Mouse (Mus musculus): ENCODE data around the gene Dhx34. TPM values are rescaled to one million over a fixed set of nuclear protein-coding genes. Genes with fewer than 3 reads are reported as not detected.

Gene Dhx34
- total RNA-seq, 2 experiments from 2014 or later = 9.5 to 11.0 TPM

DNA sequence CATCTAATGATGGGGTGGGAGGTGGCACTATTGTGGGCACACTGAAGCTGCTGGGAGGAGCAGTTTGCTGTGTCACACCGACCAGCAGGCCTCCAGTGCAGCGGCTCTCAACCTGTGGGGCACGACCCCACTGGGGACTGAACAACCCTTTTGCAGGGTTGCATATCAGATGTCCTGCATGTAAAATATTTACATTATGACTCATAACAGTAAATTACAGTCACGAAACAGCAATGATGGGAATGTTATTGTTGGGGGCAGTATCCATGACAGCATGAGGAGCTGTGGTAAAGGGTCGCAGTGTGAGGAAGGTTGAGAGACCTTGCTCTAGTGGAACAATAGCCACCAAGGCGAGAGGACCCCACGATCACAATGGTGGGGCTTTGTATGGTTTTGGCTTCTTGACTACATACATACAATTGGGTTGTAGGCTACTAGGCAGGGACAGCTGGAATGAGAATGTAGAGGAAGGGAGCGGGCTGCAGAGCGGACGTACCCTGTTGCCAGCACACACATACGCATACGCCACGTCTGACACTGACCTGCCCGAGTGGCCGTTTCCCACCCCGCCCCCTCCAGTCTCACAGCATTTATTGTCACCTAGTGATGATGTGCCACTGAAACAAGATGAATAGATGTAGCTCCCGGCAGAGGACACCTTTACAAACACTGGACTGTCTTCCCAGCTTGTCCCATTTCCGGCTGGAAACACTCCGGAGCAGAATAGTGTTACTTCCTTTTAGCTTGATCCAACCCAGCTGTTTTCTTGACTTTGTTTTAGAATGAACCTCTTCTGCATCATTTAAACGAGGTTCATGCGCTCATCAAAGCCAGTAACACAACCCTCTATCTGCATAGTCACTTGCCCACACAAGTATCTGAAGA lies 12.8 kb downstream of the Dhx34 start:
- no peak for DNase-seq

DNA sequence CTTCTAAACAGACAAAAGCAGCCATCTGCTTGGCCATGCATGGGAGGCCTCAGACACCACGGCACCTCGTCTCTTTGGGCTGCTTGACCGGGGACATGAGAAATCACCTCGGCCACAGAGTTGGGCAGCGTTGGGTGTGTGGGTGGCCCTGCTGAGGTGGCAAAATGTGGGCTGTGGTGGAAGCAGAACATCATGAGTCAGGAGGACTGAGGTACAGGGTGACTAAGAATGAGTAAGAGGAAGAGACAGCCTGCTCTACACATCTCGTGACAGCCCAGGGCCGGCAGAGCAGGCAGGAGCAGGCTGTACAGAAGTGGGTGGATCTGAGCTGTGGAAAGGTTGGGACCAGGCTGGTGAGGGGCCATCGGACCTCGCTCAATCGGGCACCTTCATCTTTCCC lies 14.3 kb downstream of the Dhx34 start:
- DNase-seq = no peak

DNA sequence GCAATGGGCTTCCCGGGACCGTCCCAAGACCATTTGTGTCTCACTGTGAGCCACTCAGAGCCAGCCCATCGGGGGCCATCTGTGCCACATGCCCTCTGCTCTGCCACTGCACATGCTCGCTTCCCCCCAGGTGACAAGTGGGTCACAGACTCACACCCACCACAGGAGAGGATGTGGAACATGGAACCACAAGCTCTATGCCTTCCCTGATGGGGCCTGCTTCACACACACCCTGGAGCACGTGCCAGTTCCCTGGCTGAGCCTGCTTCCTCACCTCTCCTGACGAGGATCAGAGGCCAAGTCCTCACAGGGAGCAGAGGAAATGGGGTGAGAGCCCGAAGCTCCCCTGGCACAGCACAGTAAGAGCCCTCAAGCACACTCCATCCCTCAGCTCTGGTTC lies 14.8 kb downstream of the Dhx34 start:
- DNase-seq = no peak

DNA sequence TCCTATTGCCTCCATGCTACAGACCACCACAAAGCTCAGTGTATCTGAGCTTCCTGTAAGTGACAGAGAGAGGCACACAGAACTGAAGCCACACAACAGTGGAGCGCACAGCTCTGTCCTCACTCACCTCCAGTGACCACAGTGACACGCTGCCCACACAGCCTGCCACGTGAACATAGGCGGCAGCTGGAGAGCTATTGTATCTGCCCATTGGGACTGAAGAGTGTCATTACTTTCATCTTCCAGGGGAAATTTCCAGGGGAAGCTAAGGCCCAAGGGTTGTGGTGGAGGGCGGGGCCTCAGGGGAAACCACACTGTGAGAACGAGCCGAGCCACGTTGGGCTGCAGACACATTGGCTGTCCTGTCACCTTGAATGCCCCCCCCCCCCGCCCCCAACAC lies 17.0 kb downstream of the Dhx34 start:
- DNase-seq = no peak

DNA sequence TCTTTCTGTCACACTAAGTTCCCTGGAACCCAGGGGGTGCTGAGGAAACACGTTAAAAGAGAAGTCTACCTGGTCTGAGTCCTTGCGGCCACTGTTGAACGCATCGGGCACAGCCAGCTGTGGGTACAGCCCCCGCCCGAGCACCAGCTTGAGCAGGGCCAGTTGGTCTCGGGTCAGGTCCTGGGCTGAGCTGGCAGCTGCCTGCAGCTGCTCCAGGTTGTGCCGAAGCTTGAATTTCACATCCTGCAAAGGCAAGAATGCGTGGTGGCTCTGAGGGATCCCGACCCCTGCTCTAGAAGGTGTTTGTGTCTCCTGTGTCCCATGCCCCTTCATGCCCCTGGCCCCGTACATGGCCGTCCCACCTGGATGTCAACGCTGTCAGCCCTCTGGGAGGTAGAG lies 18.3 kb downstream of the Dhx34 start:
- DNase-seq = no peak

DNA sequence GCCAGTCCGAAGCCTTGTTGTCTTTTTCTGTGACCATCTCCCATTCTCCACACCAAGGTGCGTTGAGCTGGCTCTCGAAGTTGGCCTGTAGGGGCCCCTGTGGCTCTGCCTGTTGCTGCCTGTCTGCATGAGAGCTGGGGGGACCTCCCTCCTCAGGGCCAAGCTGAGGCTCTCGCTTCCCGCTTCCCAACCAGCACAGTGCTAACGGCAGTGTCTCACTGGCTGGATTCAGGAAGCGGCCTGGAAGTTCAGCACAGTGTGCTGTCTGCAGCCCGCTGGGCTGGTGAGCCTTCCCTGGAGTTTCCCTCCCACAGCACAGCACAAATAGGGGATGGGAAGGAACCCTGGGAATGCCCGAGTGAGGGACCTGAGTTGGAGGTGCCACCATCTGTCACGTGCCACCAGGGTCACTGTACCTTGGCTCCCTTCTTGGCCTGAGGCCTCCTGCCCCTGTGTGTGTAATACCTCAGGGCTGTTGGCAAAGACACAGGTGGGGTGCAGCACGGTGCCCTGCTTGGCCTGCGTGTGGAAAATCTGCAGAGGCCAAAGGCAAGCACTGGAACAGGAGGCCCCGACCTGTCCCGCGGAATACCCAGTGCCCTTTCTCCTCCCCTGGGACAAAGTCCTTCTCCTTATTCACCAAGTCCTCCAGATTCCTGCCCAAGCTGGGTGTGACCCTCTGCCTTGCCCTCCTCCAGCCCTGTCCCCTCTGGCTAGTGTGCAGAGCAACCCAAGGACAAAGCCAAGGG lies 18.9 kb downstream of the Dhx34 start:
- DNase-seq = no peak

DNA sequence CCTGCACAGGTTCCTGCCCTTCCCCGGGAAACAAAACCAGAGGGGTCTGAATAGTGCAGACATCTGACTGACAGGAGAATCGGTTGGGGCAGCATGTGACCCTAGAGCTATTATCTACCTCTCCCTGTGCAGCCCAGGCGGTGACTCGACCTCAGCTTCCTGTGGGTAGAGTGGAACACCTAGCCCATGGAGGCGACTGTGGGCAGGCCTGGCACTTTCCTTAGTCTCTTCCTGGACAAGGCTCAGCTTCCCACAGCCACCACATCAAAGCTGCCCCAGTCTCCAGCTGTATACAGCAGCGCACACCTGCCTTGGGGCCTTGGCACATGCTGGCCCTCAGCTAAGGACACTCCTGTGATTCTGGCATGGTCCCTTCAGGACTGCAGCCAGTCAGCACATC lies 20.7 kb downstream of the Dhx34 start:
- no peak for DNase-seq

DNA sequence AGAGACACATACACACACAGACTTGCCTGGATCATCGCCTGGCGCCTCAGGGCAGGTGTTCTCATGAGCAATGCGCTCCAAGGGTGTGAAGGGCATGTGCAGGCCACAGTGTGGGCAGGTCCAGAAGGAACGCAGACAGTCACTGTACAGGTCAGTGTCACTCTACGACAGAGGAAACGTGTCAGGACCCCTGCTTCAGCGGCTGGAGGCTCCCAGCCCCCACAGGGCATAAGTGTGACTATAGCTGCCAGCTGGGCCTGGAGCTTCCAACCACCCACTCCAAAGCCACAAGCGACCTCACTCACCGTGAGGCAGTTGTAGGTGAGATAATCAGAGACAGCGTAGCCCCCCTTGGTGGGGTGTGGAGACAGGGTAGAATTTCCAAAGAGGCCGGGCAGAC lies 23.3 kb downstream of the Dhx34 start:
- DNase-seq = no peak

DNA sequence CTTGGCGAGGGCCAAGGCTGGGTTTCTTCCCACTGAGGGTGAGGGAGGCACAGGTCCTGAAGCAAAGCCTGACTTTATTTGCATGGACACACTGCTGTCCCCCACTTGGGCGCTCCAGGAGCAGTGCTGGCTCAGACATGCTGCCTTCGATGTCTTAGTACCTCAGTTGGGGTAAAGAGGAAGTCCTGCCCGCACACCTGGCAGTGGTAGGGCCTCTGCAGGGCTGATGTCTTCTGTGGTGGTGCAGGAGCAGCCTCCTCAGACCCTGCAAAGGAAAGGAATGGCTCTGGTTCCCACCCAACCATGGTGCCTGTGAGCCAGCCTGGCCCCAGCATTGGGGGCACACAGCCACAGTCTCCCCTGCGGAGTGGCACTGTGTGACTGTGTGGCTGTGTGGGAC lies 24.7 kb downstream of the Dhx34 start:
- DNase-seq = no peak

DNA sequence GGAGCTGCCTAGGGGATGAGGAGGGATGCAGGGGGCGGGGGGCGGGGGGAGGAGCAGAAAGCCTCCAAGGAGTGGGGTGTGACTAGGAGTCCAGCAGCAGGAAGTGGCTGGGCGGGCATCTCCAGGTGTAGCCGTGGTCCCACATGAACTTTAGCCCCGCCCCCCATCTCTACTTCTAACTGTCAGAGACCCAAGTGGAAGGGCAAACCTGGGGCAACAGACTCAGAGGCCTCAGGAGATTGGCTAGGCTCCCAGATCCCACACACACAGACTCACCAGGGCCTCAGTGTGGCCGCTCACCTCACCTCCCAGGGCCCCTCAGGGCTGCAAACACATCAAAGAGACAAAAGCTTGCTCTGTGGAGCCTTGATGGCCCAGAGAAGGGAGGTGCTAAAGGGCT lies 25.2 kb downstream of the Dhx34 start:
- DNase-seq = no peak

DNA sequence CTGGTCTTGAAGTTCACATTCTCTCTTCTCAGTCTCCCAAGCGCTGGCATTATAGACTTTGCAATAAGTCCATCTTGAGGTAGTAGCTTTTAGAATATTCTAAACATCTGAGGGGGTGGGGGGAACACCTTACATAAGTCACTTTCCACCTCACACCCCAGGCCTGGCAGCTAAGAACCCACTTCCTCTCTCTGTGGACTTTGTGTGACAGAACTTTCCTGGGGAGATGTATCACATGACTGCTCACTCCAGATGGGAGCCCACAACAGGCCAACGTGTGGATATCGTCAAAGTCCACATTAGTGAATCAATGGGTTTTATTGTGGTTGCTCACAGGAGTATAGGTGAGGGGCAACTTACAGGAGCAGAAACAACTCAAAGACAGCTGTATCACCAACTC lies 28.1 kb downstream of the Dhx34 start:
- no peak for DNase-seq

DNA sequence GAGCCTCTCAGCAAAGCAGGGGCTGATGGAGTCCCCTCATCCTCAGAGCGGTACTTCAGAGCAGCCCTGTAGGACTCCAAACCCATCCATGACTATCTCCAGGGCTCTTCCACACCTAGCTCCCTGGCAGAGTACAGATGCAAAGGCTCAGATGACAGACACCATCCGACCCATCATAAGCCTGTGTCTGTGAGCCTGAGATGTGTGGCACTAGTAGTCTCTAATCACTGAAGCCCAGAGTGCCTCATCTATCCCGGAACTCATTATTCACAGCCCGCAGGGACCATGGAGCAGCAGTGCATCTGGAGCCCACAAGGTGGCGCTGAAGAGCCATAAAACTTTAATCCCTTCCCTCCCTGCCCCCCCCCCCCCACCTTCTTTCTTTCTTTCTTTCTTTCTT lies 29.5 kb downstream of the Dhx34 start:
- peak; percentile 84 for DNase-seq

DNA sequence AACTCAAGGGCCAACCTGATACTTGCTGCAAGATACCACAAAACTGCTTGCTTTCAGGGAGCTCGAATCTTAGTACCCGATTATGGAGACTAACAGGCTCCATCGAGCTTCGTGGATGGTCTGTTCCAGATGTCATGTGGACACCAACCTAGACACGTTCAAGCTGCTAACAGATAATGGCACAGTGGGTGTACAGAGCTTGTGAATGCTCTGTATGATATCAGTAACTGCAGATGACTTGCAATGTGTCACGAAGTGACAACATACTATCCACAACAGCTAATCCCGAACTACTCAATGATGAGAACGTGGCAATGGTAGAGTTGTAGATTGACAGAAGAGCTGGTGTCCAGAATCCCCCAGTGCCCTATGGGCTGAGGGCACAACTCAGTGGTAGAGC lies 34.3 kb downstream of the Dhx34 start:
- DNase-seq = no peak

DNA sequence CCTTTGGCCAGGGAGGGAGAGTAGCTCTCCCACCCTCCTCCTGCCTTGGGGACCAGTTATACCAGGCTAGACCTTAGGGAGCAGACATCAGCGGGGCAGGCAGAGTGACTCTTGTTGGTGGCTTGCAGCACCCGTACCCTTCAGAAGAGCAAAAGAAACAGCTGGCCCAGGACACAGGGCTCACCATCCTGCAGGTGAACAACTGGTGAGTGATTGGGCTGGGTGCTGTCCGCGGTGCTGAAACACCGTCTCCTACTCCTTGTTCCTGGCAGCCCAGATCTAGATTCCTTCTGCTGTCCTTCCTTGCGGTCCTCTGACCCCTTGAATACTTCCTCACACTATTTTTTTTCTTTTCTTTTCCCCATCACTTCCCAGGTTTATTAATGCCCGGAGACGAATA lies 38.2 kb downstream of the Dhx34 start:
- DNase-seq = peak; percentile 78

DNA sequence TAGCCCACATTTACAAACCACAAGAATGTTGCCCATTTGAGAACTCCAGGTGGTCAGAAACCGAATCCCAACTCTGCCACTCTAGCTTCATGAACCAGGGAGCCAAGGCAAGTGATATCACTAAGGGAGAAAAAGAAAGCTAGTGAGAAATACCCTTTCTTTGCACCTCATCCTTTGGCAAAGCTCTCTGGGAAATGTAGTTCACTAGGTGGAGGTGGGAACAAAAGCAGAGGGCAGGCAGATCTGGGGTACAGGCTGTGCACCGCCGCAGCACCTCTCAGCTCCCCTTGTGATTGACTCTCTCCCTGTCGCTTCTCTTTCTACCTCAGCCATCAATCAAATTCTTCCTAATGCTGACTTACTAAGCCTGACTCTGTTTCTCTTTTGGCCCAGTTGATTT lies 43.7 kb downstream of the Dhx34 start:
- no peak for DNase-seq

DNA sequence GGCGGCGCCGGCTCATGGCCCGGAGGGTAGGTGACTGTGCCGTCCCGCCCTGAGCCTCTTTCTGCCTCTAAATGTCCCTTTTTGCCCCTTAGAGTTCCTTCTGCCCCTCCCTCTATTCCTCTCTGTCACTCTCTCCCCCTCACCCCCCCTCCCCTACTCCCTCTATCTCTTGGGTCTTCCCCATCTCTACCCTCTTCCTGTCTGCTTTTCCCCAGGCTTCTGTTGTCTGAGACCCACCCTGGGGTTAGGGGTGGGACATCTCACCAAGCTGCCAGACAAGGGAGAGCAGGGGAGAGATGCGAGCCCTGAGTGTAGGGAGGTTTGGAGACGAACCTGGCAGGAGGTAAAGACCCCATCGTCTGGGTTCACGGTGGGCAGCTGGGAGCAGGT lies 46.3 kb downstream of the Dhx34 start:
- DNase-seq = no peak

DNA sequence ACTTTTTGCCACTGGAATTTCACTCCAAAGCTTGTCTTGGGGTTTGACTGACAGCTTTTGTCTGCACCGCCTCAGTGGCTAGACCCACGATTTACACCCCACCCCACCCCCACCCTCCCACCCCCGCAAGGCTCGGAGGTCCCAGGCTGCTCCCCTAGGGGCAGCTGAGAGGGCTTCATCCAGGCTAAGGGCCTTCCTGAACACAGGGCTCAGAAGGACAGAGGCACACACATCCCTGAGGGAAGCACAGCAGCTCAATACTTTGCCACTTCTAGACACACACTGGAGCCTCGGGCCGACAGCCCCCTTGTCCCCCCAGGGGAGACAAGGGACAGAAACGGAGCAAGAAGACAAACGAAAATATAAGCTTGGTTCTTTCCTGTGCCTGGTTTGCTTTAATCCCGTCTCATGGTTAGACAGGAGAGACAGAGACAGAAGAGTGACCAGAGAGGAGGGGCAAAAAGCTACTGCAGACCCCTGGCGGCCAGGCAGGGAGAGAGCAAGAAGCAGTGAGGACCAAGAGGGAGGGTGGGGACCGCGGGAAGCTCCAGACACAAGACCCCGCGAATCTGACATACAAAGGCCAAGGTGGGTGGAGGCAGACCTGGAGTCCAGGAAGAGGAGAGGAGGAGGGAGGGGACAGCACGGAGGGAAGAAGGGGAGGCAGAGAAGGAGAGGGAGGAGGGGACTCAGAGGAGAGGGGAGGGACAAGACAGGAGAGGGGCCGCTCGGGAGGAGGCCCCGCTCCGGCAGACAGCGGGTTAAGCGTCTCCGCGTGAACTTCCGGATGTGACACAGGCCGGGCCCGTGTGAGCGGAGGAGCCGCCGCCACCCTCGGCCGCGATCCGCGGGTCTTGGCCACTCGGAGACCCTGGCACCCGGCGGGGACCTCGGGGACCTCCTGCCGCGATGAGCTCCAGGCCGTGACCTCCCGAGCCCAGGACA lies 47.0 kb downstream of the Dhx34 start, which contains the start of gene Meis3:
Gene Meis3, plus strand, starts transcription at position 494 of the 945 bp plus-strand sequence.
- DNase-seq = peak; percentile 57

DNA sequence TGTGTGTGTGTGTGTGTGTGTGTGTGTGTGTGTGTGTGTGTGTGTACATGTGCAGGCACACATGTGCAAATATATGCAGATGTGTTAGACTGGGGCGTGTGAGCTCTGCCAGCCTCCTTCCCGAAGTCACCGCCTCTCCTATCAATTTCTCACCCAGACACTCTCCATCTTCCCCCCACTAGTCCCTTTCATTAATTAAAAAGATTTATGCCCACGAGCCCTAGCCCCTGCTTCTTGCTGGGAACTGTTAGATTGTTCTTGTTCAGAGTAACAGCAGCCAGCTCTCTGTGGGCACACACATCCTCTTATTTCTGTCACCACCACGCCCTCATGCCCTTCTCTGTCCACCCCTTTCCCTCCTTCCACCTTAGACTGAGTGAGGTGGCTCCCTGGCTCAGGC lies 48.7 kb downstream of the Dhx34 start:
- no peak for DNase-seq

DNA sequence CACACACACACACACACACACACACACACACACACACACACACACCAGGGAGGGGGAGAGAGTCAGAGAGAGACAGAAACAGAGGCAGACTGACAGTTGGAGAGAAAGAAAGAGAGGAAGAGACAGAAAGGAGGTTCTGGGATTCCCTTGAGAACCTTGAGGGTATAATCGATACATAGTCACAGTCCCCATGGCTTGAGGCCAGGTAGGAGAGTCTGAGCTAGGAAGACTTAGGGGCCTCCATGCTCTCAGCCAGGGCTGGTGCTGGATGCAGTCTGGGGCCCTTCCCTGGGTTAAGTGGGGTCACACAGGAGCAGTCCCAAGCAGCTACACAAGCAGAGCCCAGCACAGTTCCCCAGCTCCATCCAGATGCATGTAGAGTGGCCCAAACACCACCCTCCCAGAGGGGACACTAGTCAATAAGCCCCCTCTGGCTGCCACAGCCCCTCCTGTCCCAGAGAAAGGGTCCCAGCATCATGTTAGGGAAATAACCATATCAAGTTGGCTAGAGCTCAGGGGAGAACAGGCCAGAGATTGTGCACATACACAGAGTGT lies 49.2 kb downstream of the Dhx34 start:
- no peak for DNase-seq

DNA sequence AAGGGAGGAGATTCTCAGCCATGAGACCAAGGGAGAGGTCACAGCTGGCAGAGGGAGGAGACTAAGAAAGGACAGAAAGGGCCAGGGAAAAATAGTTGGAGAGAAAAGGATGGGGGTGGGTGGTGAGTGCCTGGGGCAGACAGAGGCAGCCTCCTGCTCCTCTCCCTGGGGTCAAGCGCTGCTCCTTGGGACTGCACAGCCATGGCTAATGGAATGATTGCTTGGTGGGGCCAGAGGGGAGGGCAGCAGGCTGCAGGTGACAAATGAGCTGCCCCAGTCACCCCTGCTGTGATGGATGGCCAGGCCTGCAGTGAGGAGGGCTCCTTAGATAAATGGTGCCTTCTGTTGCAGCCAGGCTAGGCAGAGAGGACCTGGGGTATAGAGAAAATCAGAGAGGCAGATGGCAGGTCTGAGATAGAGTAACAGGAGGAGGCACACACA lies 49.7 kb downstream of the Dhx34 start:
- DNase-seq = no peak

DNA sequence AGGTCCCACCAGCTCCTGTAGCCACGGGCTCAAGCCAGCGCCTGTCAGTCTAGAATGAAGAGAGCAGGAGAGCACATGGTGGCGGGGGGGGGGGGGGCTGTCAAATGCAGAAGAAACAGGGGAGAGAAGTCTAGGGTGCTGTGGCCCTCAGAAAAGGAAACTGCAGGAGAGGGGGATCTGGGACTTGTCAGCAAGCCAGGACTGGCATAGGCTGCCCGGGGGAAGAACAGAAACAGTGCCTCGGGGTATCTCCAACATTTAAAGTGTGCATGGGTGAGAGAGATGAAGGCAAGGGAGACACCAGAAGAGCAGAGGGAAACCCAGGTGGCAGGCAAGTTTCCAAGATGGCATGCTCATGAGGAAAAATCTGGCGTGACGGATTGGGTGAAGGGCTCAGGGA lies 59.8 kb downstream of the Dhx34 start:
- DNase-seq = no peak

DNA sequence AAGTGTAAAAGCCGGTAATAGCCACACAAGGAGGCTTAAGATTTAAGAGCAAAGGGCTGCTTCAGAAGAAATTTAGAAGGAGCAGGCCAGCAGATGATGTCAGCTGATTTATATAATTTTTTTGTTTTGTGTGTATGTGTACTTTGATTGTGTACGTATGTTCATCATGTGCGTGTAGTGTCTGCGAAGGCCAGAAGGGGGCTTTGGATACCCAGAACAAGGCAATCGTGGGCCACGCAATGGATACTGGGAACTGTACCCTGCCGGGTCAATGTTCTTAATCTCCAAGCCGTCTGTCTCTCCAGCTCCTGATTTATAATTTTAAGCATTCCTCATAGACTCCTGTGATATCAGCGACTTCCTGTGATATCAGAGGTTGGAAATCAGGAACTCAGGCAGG lies 60.5 kb downstream of the Dhx34 start:
- no peak for DNase-seq

Data from heart, postnatal 4 days (tissue).